Mouse (Mus musculus) embryonic facial prominence, embryonic 10.5 days (tissue): Measurements from ENCODE around the gene Gm9964. TPM values are rescaled to one million over a fixed set of nuclear protein-coding genes. Genes with fewer than 3 reads are reported as not detected.
A peak's percentile ranks its signal among the peaks of the same experiment; 100 is the strongest.

Experiments
- DNase-seq: peaks from one replicate; pipeline ENCODE4 v3.0.0-alpha.2; 2017; ENCODE audit warnings: low spot score
- H3K27ac ChIP-seq: fragments of 300-500 bp; sonication (generic); replicated peaks from 2 replicates; pipeline ENCODE4 v1.5.1; 2016; ENCODE audit warnings: mild to moderate bottlenecking
- H3K27me3 ChIP-seq: fragments of 300-500 bp; sonication (generic); replicated peaks from 2 replicates; pipeline ENCODE4 v1.6.1; 2016; ENCODE audit warnings: low read depth, mild to moderate bottlenecking; ENCODE audit not compliant: poor library complexity, severe bottlenecking
- H3K36me3 ChIP-seq: fragments of 300-500 bp; sonication (generic); replicated peaks from 2 replicates; pipeline ENCODE4 v1.6.1; 2016; ENCODE audit warnings: mild to moderate bottlenecking, moderate library complexity
- H3K4me1 ChIP-seq: fragments of 300-500 bp; sonication (generic); 2 replicates; pipeline ENCODE4 v1.6.1; 2016
- H3K4me3 ChIP-seq: fragments of 300-500 bp; sonication (generic); 2 replicates; pipeline ENCODE4 v1.5.1; 2016; ENCODE audit warnings: mild to moderate bottlenecking, moderate library complexity
- H3K9me3 ChIP-seq: fragments of 300-500 bp; sonication (generic); 2 replicates; pipeline ENCODE4 v1.6.1; 2016; ENCODE audit warnings: mild to moderate bottlenecking
- WGBS: fragments of 180-500 bp; shearing (Covaris S2); methylation state at CpG from one replicate; pipeline ENCODE4 v1.1.7; 2016; 5-methylcytosine and 5-hydroxymethylcytosine counted together
- polyA plus RNA-seq: library from polyadenylated mRNA; unstranded; fragments of >200 nt; fragmentation: Nextera tagmentation; extraction: Ambion mirVana; gene quantifications from 2 replicates; pipeline ENCODE4 v1.2.1, GENCODE M21; 2016

The Gm9964 gene
- not detected in 2 replicates for polyA plus RNA-seq

- H3K4me1 ChIP-seq: no peaks in the 10 kb centered on the region
- H3K9me3 ChIP-seq: no peaks in the 10 kb centered on the region
- H3K27ac ChIP-seq: no peak within 1 kb of the TSS
- no peaks in the 10 kb centered on the region for H3K27me3 ChIP-seq
- 89% methylated on average over 5 of the region's 5 CpGs for WGBS
- no peak for DNase-seq
- no peak within 1 kb of the TSS for H3K4me3 ChIP-seq
- no peaks in the 10 kb centered on the region for H3K36me3 ChIP-seq
Measured at GRCm38 (mm10) chr11:79296856-79297491, at the start of gene Gm9964. Gene Gm9964 (minus strand): TSS chr11:79296906.

- Histone ChIP-seq H3K4me1 (peaks cover 16% of the 10 kb centered on the region), H3K36me3 (peaks cover 45% of the 10 kb centered on the region), H3K9me3 (peaks cover 6% of the 10 kb centered on the region; the same call in 1 of the 2 replicates), H3K27ac (peak overlapping the region; percentile 100), H3K4me3 (peak overlapping the region; percentile 100), H3K27me3 (0 out of 2 replicates have a peak, but pooled peaks cover 7% of the 10 kb centered on the region)
- peak; percentile 79 for DNase-seq
- WGBS: under 1% methylated on average over 60 of the region's 63 CpGs
Measured at GRCm38 (mm10) chr11:79339808-79340781, 43.4 kb upstream of the Gm9964 start.

DNA sequence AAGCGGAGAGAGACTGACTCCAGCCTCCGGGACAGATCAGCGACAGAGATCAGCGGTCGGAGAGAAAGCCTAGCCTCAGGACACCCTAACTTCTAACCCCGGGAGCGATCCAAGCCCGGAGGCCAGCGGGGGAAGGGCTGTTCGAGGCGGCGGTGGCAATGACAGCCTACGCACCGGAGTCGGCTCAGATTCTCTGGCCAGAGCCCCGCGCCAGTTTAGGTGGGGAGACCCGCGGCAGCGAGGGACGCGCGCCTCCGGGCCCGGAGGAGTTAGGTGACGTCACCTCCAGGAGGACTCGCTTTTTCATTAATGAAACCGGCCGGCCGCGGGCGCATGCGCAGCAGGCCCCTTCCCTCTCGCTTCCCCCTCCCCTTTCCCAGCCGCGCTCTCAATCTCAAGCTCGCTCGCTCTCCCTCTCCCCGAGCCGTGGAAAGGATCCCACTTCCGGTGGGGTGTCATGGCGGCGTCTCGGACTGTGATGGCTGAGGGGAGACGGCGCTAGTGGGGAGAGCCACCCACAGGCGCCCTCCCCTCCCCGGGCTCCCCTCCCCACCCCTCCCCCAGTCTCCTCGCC, 42.6 kb upstream of the Gm9964 start, which contains the start of gene Nf1:
Gene Nf1 (plus strand): TSS at position 460 of the 574 bp plus-strand sequence.
- WGBS: under 1% methylated on average over 49 of the region's 49 CpGs
- peaks cover 17% of the 10 kb centered on the region for H3K4me1 ChIP-seq
- DNase-seq: peak; percentile 98
- peaks cover 6% of the 10 kb centered on the region; the same call in 1 of the 2 replicates for H3K9me3 ChIP-seq
- 0 out of 2 replicates have a peak, but pooled peaks cover 7% of the 10 kb centered on the region for H3K27me3 ChIP-seq
- peak within 1 kb of the TSS; percentile 100 for H3K27ac ChIP-seq
- H3K4me3 ChIP-seq: peak within 1 kb of the TSS; percentile 100
- peaks cover 37% of the 10 kb centered on the region for H3K36me3 ChIP-seq

DNA sequence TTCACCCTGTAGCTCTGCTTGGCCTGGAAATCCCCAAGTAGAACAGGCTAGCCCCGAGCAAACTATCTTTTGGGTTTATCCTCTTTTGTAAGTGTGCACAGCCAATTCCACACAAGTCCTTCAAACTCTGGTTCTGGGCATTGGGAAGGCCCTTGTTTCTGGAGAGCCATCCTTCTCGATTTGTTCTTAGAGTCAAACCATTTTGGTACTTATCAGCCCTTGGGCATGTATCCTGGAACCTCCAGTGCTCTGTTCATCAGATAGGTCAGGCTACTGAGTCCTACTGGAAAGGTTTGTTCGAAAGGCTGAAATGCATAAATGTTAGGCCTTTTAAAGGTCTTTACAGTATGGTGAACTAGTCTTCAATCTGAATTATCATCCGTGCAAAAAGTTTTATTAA, 41.9 kb upstream of the Gm9964 start:
- 53% methylated on average over 4 of the region's 4 CpGs for WGBS
- Histone ChIP-seq H3K4me1 (peaks cover 24% of the 10 kb centered on the region), H3K27ac (peak overlapping the region; percentile 100), H3K9me3 (peaks cover 6% of the 10 kb centered on the region; the same call in 1 of the 2 replicates), H3K36me3 (peaks cover 30% of the 10 kb centered on the region), H3K4me3 (peak overlapping the region; percentile 100), H3K27me3 (0 out of 2 replicates have a peak, but pooled peaks cover 7% of the 10 kb centered on the region)
- DNase-seq: no peak

GRCm38 (mm10) chr11:79336722-79337267, 40.1 kb upstream of the Gm9964 start:
- H3K9me3 ChIP-seq: peaks cover 6% of the 10 kb centered on the region; the same call in 1 of the 2 replicates
- H3K27ac ChIP-seq: no peak overlapping the region
- peaks cover 13% of the 10 kb centered on the region; the same call in 1 of the 2 replicates for H3K36me3 ChIP-seq
- WGBS: 88% methylated on average over 5 of the region's 5 CpGs
- DNase-seq: no peak
- H3K4me1 ChIP-seq: peaks cover 31% of the 10 kb centered on the region
- 0 out of 2 replicates have a peak, but pooled peaks cover 7% of the 10 kb centered on the region for H3K27me3 ChIP-seq
- no peak overlapping the region for H3K4me3 ChIP-seq

GRCm38 (mm10) chr11:79335077-79335476, 38.4 kb upstream of the Gm9964 start:
- Histone ChIP-seq H3K36me3 (0 out of 2 replicates have a peak, but pooled peaks cover 6% of the 10 kb centered on the region), H3K27ac (no peak overlapping the region), H3K27me3 (0 out of 2 replicates have a peak, but pooled peaks cover 7% of the 10 kb centered on the region), H3K4me3 (no peak overlapping the region), H3K4me1 (peaks cover 21% of the 10 kb centered on the region; the same call in 1 of the 2 replicates), H3K9me3 (peaks cover 6% of the 10 kb centered on the region; the same call in 1 of the 2 replicates)
- whole genome bisulfite sequencing: 96% methylated on average over 6 of the region's 6 CpGs
- DNase-seq: no peak

DNA sequence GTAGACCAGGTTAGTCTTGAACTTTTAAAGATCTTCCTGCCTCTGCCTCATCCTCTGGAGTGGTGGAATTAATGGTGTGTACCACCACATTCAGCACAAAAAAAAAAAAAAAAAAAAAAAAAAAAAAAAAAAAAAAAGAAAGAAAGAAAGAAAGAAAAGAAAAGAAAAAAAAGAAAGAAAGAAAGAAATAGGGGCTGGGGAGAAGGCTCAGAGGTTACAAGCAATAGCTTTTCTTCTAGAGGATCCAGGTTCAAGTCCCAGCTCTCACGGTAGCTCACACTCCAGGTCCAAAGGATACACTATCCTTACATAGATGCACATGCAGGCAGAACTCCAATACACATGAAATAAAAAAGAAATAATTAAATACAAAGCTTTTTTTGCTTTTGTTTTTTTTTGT, 32.9 kb upstream of the Gm9964 start:
- 97% methylated on average over 1 of the region's 1 CpGs for WGBS
- no peaks in the 10 kb centered on the region for H3K9me3 ChIP-seq
- no peak overlapping the region for H3K4me3 ChIP-seq

GRCm38 (mm10) chr11:79328060-79328459, 31.4 kb upstream of the Gm9964 start:
- Histone ChIP-seq H3K27me3 (no peaks in the 10 kb centered on the region), H3K27ac (no peak overlapping the region), H3K9me3 (no peaks in the 10 kb centered on the region), H3K4me3 (no peak overlapping the region), H3K36me3 (no peaks in the 10 kb centered on the region), H3K4me1 (peaks cover 23% of the 10 kb centered on the region)
- WGBS: 93% methylated on average over 4 of the region's 4 CpGs
- no peak for DNase-seq

More for the DNA sequence above, 32.9 kb upstream of the Gm9964 start:
- no peak for DNase-seq
- Histone ChIP-seq H3K4me1 (peaks cover 25% of the 10 kb centered on the region), H3K27ac (no peak overlapping the region), H3K36me3 (no peaks in the 10 kb centered on the region), H3K27me3 (no peaks in the 10 kb centered on the region)

DNA sequence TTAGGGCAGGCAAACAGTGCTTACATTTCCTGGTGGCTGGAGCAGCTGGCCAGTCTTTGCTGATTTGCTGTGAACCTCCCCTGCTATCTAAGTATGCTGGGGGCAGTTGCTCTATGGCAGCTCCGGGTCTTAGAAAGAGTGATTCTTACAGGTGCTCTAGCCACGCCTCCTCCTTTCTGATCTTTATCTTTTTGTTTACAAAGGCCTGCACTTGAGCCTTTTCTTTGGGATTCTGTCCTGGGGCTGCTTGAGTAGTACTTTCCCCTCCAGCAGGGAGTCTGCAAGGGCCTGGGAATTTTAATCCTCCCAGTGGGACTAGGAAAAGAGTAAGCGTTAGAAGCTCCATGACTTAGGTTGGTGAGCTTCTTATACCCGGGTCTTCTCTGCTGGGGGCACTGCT, 30.4 kb upstream of the Gm9964 start:
- no peaks in the 10 kb centered on the region for H3K9me3 ChIP-seq

GRCm38 (mm10) chr11:79325663-79326062, 29.0 kb upstream of the Gm9964 start:
- Histone ChIP-seq H3K27ac (no peak overlapping the region), H3K36me3 (no peaks in the 10 kb centered on the region), H3K9me3 (no peaks in the 10 kb centered on the region), H3K4me1 (peaks cover 18% of the 10 kb centered on the region), H3K4me3 (no peak overlapping the region), H3K27me3 (no peaks in the 10 kb centered on the region)
- DNase-seq: no peak
- WGBS: 90% methylated on average over 8 of the region's 8 CpGs

More for the DNA sequence above, 30.4 kb upstream of the Gm9964 start:
- no peaks in the 10 kb centered on the region for H3K36me3 ChIP-seq
- H3K4me1 ChIP-seq: peaks cover 21% of the 10 kb centered on the region
- WGBS: 17% methylated on average over 4 of the region's 4 CpGs
- H3K27me3 ChIP-seq: no peaks in the 10 kb centered on the region
- no peak overlapping the region for H3K27ac ChIP-seq
- no peak overlapping the region for H3K4me3 ChIP-seq
- DNase-seq: no peak

DNA sequence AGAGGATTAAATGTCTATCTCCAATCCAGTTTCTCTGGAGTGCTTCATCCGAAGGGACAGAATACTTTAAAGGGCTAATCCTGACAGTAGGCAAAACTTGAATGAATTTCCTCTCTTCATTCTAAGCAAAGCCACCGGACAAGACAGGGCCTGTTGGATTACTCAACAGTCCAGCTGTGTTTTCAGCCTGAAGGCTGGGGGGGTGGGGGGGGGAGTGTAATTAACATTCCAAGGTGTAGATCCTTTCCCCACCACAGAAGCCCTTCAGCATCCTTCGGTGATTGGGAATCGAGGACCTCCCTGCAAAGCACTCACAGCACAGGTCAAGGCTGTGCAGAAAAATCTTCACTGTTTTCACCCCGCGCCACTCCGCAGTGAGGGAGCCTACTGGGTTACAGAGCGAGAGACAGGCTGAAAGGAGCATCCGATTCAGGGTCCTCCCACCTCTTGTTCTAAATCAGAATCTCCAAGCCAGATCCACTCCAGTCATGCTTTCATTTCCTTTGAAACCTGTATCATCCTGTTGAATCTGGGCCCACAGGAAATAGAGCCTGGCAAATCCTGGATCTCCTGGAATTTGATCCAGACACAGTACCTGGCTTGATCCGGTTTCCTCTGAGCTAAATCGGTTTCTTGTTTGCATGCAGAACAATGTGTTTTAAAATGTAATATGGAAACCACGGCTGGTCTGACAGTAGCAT, 27.4 kb upstream of the Gm9964 start:
- Histone ChIP-seq H3K36me3 (no peaks in the 10 kb centered on the region), H3K4me3 (no peak overlapping the region), H3K27me3 (no peaks in the 10 kb centered on the region), H3K9me3 (no peaks in the 10 kb centered on the region), H3K4me1 (peaks cover 18% of the 10 kb centered on the region), H3K27ac (peak overlapping the region; percentile 63)
- 39% methylated on average over 12 of the region's 12 CpGs for WGBS
- DNase-seq: peak; percentile 57
